Mouse (Mus musculus) left cerebral cortex, adult 9 months (tissue): ENCODE measurements at regions not wholly inside any gene's neighbourhood (a gene's known extent, or its start where the extent isn't known, plus 50 kb on each side); places are given as distances from the start of the nearest gene placed in this dataset.
"Not testable (repeated sequence)": the region's sequence is repeated elsewhere in the genome, so short reads cannot be mapped to it uniquely, and the experiment has no call there.

Source experiments
- DNase-seq, 2 experiments: peaks; one replicate each; pipeline ENCODE4 v3.0.0; 2022; ENCODE audit warnings: low spot score in 2 of 2

DNA sequence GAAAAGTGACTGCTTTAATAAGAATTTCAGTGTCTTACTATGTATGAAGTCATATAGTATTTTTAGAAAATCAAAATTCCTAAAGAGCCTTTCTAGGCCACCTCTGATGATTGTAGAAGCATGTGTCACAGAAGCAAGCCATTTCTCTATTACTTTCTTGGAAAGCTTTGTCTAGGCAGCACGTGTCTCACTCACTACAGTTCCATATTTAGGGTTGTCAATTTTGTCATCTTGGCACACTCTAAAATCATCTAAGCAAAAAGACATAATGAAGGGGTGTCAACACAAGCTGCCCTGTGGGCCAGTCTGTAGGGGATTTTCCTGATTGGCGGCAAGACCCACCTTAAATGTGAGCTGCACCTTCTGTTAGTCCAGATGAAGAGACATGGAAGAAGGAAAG, 723.1 kb upstream of the Brinp1 start:
- DNase-seq: no peak

DNA sequence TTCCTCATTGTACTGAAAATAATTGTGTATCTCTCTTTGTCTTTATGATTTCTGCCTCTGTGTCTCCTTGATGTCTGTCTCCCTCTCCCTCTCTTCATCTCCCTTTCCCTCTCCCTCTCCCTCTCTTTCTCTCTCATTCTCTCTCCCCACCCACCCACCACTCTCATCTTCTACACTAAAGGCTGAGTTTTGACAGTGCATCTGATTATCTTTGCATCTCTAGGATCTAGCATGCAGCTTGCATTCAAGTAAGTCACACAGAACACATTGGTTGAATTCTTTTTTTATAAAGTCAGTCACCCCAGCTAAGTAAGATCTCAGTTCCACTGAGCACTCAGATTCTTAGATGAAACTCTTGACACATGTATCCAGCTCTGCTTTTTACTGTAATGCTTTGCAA, 719.3 kb upstream of the Brinp1 start:
- peak in 1 of 2 experiments; percentile 10 for DNase-seq

DNA sequence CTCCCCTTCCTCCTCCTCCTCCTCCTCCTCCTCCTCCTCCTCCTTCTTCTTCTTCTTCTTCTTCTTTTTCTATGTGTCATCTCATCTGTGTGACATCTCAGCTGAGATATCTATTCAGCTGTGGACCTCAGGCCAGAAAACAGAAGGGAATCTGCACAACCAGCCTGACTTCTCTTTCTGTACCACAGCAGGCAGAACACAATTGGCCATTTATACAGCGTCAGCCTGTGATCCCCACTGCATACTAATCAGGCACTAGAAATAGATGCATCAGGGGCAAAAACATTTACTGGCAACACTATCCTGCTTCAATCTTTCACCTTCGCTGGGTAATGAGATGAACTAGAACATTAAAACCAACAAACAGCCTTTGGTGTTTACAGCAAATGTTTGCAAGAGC, 674.7 kb upstream of the Brinp1 start:
- peak; percentile 27 to 42 for DNase-seq

DNA sequence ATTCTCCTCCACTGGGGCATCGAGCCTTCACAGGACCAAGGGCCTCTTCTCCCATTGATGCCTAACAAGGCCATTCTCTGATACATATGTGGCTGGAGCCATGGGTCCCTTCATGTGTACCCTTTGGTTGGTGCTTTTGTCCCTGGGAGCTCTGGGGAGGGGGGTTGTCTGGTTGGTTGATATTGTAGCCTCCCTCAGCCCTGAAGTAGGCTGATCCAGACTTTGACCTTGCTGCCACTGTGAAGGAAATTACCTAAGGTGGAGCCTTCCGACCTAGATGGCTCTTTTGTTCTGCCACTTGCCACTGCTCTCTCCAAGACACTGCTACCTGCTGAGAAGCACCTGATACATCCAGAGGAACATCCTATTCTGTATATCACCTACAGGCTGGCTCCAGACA, 672.2 kb upstream of the Brinp1 start:
- DNase-seq: not testable (repeated sequence)

GRCm38 (mm10) chr4:69625831-69626230, 671.6 kb upstream of the Brinp1 start:
- no peak for DNase-seq

GRCm38 (mm10) chr4:69621058-69621609, 666.9 kb upstream of the Brinp1 start:
- no peak for DNase-seq

- no peak for DNase-seq
Measured at GRCm38 (mm10) chr4:69618161-69618730, 664.0 kb upstream of the Brinp1 start.

DNA sequence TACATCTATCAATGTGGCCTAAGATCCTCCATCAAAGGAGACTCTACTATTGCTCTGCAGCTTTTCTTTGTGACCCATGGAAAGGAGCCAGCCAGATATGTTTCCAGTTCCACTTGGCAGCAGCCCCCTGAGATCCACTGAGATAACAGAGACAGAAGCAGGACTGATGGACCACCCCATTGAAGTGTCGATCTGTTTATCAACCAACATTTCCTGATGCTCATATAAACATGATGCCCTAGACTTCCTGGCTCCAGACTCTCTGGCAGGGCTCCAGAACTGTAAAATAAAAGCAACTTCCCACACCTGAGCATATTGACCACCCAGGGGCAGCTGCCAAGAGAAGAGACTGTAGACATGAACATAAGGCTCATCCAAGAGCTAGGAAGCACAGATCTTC, 660.7 kb upstream of the Brinp1 start:
- DNase-seq: no peak

GRCm38 (mm10) chr4:69611681-69612300, 657.6 kb upstream of the Brinp1 start:
- DNase-seq: peak in 1 of 2 experiments; percentile 4

GRCm38 (mm10) chr4:69608885-69609284, 654.7 kb upstream of the Brinp1 start:
- no peak for DNase-seq

DNA sequence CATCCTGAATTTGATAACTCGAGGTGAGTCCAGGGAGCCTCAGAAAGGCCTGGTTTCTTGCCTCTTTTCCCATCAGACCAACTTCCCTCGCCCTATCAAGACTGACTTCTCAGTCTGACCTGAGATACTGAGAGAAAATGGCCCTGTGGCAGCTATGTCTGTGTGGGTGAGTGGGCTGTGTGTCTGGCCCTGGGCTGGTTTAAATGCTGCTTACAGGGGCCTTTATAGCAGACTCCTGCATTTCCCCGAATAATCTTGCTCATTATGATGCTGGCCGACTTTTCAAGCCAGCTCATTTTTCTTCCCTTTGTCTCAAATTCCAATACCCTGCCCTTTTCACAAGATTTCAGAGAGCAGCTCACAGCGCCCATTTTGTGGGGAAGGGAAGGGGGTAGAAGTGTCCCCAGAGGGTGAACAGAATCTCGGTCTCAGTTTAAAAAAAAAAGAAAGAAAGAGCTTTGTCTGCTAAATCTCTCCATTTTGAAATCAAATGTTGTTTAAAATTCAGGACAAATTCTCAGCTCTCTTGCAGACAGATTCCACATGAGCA, 642.9 kb upstream of the Brinp1 start:
- no peak for DNase-seq

- DNase-seq: no peak
Measured at GRCm38 (mm10) chr4:69594022-69594421, 639.8 kb upstream of the Brinp1 start.

- no peak for DNase-seq
Measured at GRCm38 (mm10) chr4:69576256-69576655, 622.1 kb upstream of the Brinp1 start.

DNA sequence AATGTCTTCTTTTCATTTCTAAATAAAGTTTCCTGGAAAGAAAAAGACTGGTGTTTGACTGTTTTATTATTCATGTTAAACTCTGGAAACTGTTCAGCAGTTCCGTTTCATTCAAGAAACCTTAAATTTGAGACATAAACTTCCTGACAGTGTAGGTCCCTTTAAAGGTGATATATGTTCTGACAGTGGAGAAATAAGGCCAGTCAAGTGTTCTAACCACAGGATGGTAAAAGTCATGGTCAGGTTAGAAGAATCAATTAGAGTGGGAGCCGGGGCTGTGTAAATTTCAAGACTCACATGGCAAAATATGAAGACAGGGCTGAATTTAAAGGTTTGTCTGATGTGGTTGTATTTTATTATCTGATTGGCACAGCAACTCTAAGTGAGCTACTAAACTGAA, 593.9 kb upstream of the Brinp1 start:
- DNase-seq: no peak

DNA sequence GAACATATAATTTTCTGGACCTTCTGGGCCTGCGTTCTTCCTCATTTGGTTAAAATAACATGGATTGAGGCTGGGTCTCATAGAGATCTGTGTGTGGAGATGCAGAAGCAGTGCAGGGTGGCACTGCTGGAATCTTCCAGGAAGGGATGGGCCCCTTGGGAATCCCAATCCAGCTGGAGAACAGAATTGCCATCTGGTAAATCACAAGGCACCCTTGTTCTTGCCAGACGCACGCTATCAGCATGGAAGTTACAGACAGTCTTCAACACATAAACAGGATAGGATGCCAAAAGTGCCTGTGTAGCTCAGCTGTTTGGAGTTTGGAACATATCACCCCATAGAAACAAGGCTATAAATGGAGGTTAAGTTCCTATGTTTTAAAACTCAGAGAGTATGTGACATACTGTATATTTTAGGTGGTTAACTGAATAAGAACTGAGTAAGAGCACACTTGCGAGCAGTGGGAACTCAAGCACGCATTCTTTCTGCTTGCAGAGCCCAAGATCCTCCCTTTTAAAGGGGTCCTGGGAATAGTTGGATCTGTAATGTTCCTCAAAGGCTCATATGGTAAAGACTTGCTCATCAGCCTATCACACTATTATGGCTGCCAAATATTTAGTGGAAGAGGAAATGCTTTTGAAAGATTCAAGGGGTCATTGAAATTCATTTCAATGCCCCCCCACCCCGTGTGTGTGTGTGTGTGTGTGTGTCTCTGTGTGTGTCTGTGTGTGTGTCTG, 584.1 kb upstream of the Brinp1 start:
- DNase-seq: peak; percentile 35 to 63

DNA sequence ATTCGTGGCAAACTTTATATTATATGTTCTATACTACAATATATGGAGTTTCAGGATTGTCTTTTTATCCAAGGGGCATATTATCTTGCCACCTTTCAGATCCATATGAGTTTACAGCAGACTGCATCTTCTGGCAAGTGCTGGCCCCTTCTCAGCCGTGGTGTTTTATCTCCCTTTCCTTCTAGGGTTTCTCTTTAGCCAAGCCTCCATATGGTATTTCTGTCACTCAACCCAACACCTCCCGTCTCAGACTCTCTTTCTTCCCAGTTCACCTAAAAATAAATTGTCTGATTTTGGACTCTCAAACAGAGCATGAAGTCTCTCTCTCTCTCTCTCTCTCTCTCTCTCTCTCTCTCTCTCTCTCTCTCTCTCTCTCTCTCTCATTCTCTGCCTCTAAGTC, 578.9 kb upstream of the Brinp1 start:
- DNase-seq: peak; percentile 3 to 16

- DNase-seq: no peak
Measured at GRCm38 (mm10) chr4:69523112-69523511, 568.9 kb upstream of the Brinp1 start.

GRCm38 (mm10) chr4:69508281-69508680, 554.1 kb upstream of the Brinp1 start:
- no peak for DNase-seq

DNA sequence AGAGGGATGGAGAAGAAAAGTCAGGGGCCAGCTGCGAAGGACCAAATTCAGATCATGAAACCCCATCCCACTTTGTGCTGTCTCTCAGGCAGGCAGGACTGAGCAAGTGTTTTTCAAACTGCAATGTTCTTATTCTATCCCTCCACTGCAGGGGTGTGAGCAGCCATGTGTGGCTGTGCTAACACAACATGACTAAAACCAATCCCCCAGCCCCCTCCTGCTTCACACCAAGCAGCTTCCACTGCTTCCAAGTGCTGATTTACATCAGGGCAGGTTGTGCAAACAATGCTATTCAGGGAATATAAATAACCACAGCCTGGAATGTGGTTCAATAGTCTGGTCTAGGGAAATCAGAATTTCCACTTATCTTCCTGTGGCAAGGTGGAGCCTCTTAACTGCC, 517.0 kb upstream of the Brinp1 start:
- DNase-seq: peak; percentile 8 to 37

GRCm38 (mm10) chr4:69459990-69460389, 505.8 kb upstream of the Brinp1 start:
- DNase-seq: no peak

DNA sequence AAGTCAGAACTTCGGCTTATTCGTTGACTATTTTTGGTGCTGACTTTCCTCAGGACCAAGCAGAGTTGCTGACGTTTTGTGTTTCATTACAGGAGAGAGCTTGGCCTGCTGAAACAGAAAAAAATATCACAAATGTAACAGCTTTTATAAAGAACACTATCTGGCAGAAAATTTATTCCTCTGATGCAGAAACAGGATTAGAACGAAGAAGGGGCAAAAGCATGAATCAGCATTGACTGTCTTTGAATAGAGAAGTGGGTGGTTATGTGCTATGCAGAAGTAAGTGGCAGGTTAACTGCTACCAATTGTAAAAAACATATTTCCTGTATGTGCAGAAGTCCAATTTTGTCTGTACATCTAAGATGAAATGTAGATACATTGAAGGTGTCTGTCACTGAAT, 502.2 kb upstream of the Brinp1 start:
- peak; percentile 7 to 16 for DNase-seq

GRCm38 (mm10) chr4:69446161-69446560, 492.0 kb upstream of the Brinp1 start:
- no peak for DNase-seq

DNA sequence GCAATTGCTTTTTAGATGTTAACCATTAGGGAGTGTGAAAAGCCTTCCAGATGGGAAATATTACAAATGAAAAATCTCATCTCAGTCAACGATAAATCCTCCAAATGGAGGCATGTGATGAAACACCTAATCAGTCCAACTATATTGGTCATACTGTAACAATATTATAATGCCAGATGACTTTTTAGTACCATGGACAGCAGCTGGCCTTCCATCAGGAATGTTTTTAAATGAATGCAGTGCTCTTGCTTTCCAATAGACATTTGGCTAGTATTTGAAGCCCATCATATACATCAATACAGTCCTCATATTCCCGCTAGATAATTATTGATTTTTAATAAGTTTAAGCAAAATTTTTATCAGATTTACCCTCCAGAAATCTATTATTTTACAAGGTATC, 489.8 kb upstream of the Brinp1 start:
- no peak for DNase-seq
